Mouse (Mus musculus) monocyte, adult 2 months (primary cell): ENCODE results near the gene Adamts14.

Source experiments
- DNase-seq, 2 experiments: peaks; one replicate each; pipeline ENCODE4 v3.0.0; 2022; ENCODE audit warnings: low spot score in 2 of 2, low read depth in 1 of 2

Gene Adamts14

DNA sequence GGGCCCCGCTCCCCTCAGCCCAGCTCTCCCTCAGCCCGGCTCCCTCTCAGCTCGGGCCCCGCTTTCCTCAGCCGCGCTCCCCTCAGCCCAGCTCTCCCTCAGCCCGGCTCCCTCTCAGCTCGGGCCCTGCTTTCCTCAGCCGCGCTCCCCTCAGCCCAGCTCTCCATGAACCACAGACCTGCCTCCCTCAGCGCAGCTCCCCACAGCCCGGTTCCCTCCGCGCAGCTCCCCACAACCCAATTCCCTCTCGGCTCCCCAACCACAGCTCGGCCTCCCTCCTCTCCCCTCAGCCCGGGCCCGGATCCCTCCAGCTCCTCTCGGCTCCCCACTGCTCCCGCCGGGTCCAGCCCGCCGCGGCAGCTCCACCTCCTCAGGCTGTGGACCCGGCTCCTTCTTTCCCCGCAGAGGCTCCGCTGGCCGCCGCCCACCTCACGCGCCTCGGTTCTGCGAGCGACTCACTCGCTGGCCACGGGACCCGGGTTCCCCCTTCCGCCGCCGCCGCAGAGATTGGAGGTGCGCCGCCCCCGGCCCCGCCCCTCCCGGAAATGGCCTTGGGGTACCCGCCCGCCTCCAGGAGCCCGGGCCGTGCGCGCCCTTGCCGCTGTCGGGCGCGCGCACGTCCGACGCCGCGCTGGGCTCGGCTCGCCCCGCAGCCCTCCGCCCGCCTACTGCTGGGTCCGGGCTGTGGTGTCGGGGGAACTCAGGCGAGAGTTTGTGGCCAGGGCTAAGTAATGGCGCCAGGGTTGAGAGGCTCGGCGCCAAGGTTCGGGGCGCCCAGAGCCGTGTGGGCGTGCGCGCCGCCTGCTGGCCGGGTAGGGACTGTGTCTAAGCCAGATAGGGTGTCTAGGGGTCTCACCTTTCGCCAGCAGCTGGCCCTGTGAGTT is 125.8 kb downstream of the Adamts14 start, which contains the start of gene Sgpl1:
Gene Sgpl1, minus strand, starts transcription at position 547 of the 884 bp plus-strand sequence.
- peak; percentile 76 to 90 for DNase-seq
